8 mouse cellular contexts compared by ENCODE assay signal in genomic region chr11:50376156-50376790, GRCm38 (mm10). TPM values are rescaled to one million over a fixed set of nuclear protein-coding genes. Genes with fewer than 3 reads are reported as not detected.
A peak's percentile ranks its signal among the peaks of the same experiment; 100 is the strongest.
DNase-seq lines count a peak whose midpoint lies in the region; ATAC-seq and TF ChIP-seq lines count a peak whose summit lies in the region.

No protein-coding gene starts in this region.

- intact Hi-C loops in left cerebral cortex, postnatal 10 days (cut with DNase I), result no loop called here

- H3K9me3 ChIP-seq in lung, embryonic 16.5 days (ENCODE audit: control insufficient read depth, low read length), result no peaks in the 10 kb centered on the region
- no peaks in the 10 kb centered on the region for H3K9me3 ChIP-seq in forebrain, embryonic 10.5 days
- no peaks in the 10 kb centered on the region for H3K9me3 ChIP-seq in liver, embryonic 11.5 days (ENCODE audit: control insufficient read depth, low read length)
- no peaks in the 10 kb centered on the region for H3K9me3 ChIP-seq in stomach, postnatal 0 days (ENCODE audit: control insufficient read depth, low read length)

- H3K4me1 ChIP-seq in lung, embryonic 16.5 days (replicated peaks; ENCODE audit: control insufficient read depth, insufficient read depth, low read length), result peaks cover 16% of the 10 kb centered on the region
- peaks cover 57% of the 10 kb centered on the region for H3K4me1 ChIP-seq in forebrain, embryonic 10.5 days
- H3K4me1 ChIP-seq in liver, embryonic 11.5 days (replicated peaks; ENCODE audit: control insufficient read depth, insufficient read depth, low read length), result peaks cover 11% of the 10 kb centered on the region
- no peaks in the 10 kb centered on the region; the same call in 1 of the 2 replicates for H3K4me1 ChIP-seq in stomach, postnatal 0 days (replicated peaks; ENCODE audit: control insufficient read depth, insufficient read depth)

- H3K27me3 ChIP-seq in lung, embryonic 16.5 days (ENCODE audit: control insufficient read depth, insufficient read depth, low read depth, low read length), result no peaks in the 10 kb centered on the region
- peaks cover 26% of the 10 kb centered on the region for H3K27me3 ChIP-seq in forebrain, embryonic 10.5 days (ENCODE audit: poor library complexity, severe bottlenecking)
- H3K27me3 ChIP-seq in liver, embryonic 11.5 days (replicated peaks; ENCODE audit: control insufficient read depth, insufficient read depth, low read length), result no peaks in the 10 kb centered on the region
- H3K27me3 ChIP-seq in stomach, postnatal 0 days (ENCODE audit: control insufficient read depth, insufficient read depth, low read length), result no peaks in the 10 kb centered on the region

- peaks cover 7% of the 10 kb centered on the region for H3K36me3 ChIP-seq in lung, embryonic 16.5 days (ENCODE audit: control insufficient read depth, insufficient read depth, low read length)
- H3K36me3 ChIP-seq in forebrain, embryonic 10.5 days (replicated peaks), result peaks cover 29% of the 10 kb centered on the region
- H3K36me3 ChIP-seq in liver, embryonic 11.5 days (ENCODE audit: control insufficient read depth, insufficient read depth, low read length), result peaks cover 7% of the 10 kb centered on the region; the same call in 1 of the 2 replicates
- peaks cover 4% of the 10 kb centered on the region; the same call in 1 of the 2 replicates for H3K36me3 ChIP-seq in stomach, postnatal 0 days (ENCODE audit: control insufficient read depth, insufficient read depth, low read length)

- peak overlapping the region; percentile 100 for H3K4me3 ChIP-seq in lung, embryonic 16.5 days (ENCODE audit: low read length)
- peak overlapping the region; percentile 94 for H3K4me3 ChIP-seq in forebrain, embryonic 10.5 days
- peak overlapping the region; percentile 78 for H3K4me3 ChIP-seq in liver, embryonic 11.5 days (ENCODE audit: low read depth, low read length)
- peak overlapping the region; percentile 85 for H3K4me3 ChIP-seq in stomach, postnatal 0 days (ENCODE audit: low read depth, low read length)

- WGBS in lung, embryonic 16.5 days, result 18% methylated on average over 10 of the region's 10 CpGs
- 25% methylated on average over 10 of the region's 10 CpGs for WGBS in forebrain, embryonic 10.5 days
- 32% methylated on average over 10 of the region's 10 CpGs for WGBS in liver, embryonic 11.5 days
- 31% methylated on average over 10 of the region's 10 CpGs for WGBS in stomach, postnatal 0 days

- peak overlapping the region; percentile 94 for H3K27ac ChIP-seq in lung, embryonic 16.5 days (ENCODE audit: low read length)
- H3K27ac ChIP-seq in forebrain, embryonic 10.5 days, result peak overlapping the region; percentile 100
- H3K27ac ChIP-seq in liver, embryonic 11.5 days (ENCODE audit: low read depth, low read length), result peak overlapping the region; percentile 100
- peak overlapping the region; percentile 100 for H3K27ac ChIP-seq in stomach, postnatal 0 days (replicated peaks)

- H3K4me2 ChIP-seq in lung, embryonic 16.5 days (ENCODE audit: low read depth, low read length), result peak overlapping the region; percentile 90
- H3K4me2 ChIP-seq in liver, embryonic 11.5 days, result peak overlapping the region; percentile 78
- H3K4me2 ChIP-seq in stomach, postnatal 0 days (replicated peaks; ENCODE audit: low read depth), result peak overlapping the region; percentile 99

- no peak for ATAC-seq in lung, embryonic 16.5 days (ENCODE audit: low read depth)
- ATAC-seq in liver, embryonic 11.5 days (replicated peaks; ENCODE audit: low FRiP score), result no peak
- ATAC-seq in stomach, postnatal 0 days (ENCODE audit: low FRiP score, low TSS enrichment), result no peak

- DNase-seq in lung, postnatal 25 days (ENCODE audit: low spot score), result no peak
- no peak for DNase-seq in forebrain, embryonic 10.5 days (ENCODE audit: extremely low spot score, low spot score)
- no peak for DNase-seq in liver, embryonic 11.5 days (ENCODE audit: low spot score)
- no peak for DNase-seq in stomach, postnatal 0 days (ENCODE audit: low spot score)
- DNase-seq in left cerebral cortex, postnatal 10 days (ENCODE audit: extremely low spot score in 1 of 2, low spot score in 2 of 2), result no peak
- no peak for DNase-seq in spleen, adult 18-20 months
- no peak for DNase-seq in right cerebral cortex, adult 2 months (ENCODE audit: low spot score in 2 of 2)

- TF ChIP-seq EP300 in stomach, postnatal 0 days (optimal IDR thresholded peaks at IDR 0.05), result no peak

- no peak for TF ChIP-seq CTCF in stomach, postnatal 0 days (IDR thresholded peaks at IDR 0.05; ENCODE audit: low read depth)

- H3K9ac ChIP-seq in lung, embryonic 16.5 days (ENCODE audit: low read length), result peak overlapping the region; percentile 86
- H3K9ac ChIP-seq in liver, embryonic 11.5 days (ENCODE audit: low read depth, low read length), result peak overlapping the region; percentile 71
- H3K9ac ChIP-seq in stomach, postnatal 0 days (ENCODE audit: low read length), result peak overlapping the region; percentile 82

RNA-seq across cellular contexts. Expression of gene Hnrnph1, which starts 0.5 kb away (rescaled TPM):
- 474 and 483 TPM in 2 replicates for polyA plus RNA-seq in lung, embryonic 16.5 days (2015; fragmentation: Nextera tagmentation; extraction: Ambion mirVana)
- 634 and 666 TPM in 2 replicates for polyA plus RNA-seq in forebrain, embryonic 10.5 days (2016; fragmentation: Nextera tagmentation; extraction: Ambion mirVana)
- polyA plus RNA-seq in liver, embryonic 11.5 days (2014; fragmentation: Nextera tagmentation; extraction: Ambion mirVana), result 341 and 346 TPM in 2 replicates
- 113 and 115 TPM in 2 replicates for polyA plus RNA-seq in stomach, postnatal 0 days (2015; fragmentation: Nextera tagmentation; extraction: Ambion mirVana)
- 100 to 1,000 TPM; 242 to 260 TPM for total RNA-seq in left cerebral cortex, postnatal 10 days (2021)

RNA-seq across cellular contexts. Expression of gene Cby3, which starts 22.0 kb away (rescaled TPM):
- 0.43 and 0.45 TPM in 2 replicates for polyA plus RNA-seq in lung, embryonic 16.5 days (2015; fragmentation: Nextera tagmentation; extraction: Ambion mirVana)
- polyA plus RNA-seq in forebrain, embryonic 10.5 days (2016; fragmentation: Nextera tagmentation; extraction: Ambion mirVana), result 0.23 and 0.57 TPM in 2 replicates
- not detected in 2 replicates for polyA plus RNA-seq in liver, embryonic 11.5 days (2014; fragmentation: Nextera tagmentation; extraction: Ambion mirVana)
- 0.15 and 0.28 TPM in 2 replicates for polyA plus RNA-seq in stomach, postnatal 0 days (2015; fragmentation: Nextera tagmentation; extraction: Ambion mirVana)
- not detected for total RNA-seq in left cerebral cortex, postnatal 10 days (2021)

RNA-seq across cellular contexts. Expression of gene Canx, which starts 50.8 kb away (rescaled TPM):
- 329 and 349 TPM in 2 replicates for polyA plus RNA-seq in lung, embryonic 16.5 days (2015; fragmentation: Nextera tagmentation; extraction: Ambion mirVana)
- 334 and 352 TPM in 2 replicates for polyA plus RNA-seq in forebrain, embryonic 10.5 days (2016; fragmentation: Nextera tagmentation; extraction: Ambion mirVana)
- polyA plus RNA-seq in liver, embryonic 11.5 days (2014; fragmentation: Nextera tagmentation; extraction: Ambion mirVana), result 267 and 285 TPM in 2 replicates
- 171 and 181 TPM in 2 replicates for polyA plus RNA-seq in stomach, postnatal 0 days (2015; fragmentation: Nextera tagmentation; extraction: Ambion mirVana)
- total RNA-seq in left cerebral cortex, postnatal 10 days (2021), result 100 to 1,000 TPM; 375 to 412 TPM

RNA-seq across cellular contexts. Expression of gene Rufy1, which starts 54.7 kb away (rescaled TPM):
- 23.6 and 26.6 TPM in 2 replicates for polyA plus RNA-seq in lung, embryonic 16.5 days (2015; fragmentation: Nextera tagmentation; extraction: Ambion mirVana)
- 23.1 and 24.0 TPM in 2 replicates for polyA plus RNA-seq in forebrain, embryonic 10.5 days (2016; fragmentation: Nextera tagmentation; extraction: Ambion mirVana)
- polyA plus RNA-seq in liver, embryonic 11.5 days (2014; fragmentation: Nextera tagmentation; extraction: Ambion mirVana), result 18.7 and 19.2 TPM in 2 replicates
- 18.7 and 22.8 TPM in 2 replicates for polyA plus RNA-seq in stomach, postnatal 0 days (2015; fragmentation: Nextera tagmentation; extraction: Ambion mirVana)
- 10 to 100 TPM; 20.6 to 22.5 TPM for total RNA-seq in left cerebral cortex, postnatal 10 days (2021)
